Mouse (Mus musculus) kidney, adult 8-10 months (tissue): ENCODE results near the gene Rpl10.
A peak's percentile ranks its signal among the peaks of the same experiment; 100 is the strongest.

Experiments used
- DNase-seq, 2 experiments: peaks; one replicate each; pipeline ENCODE4 v3.0.0; 2022

Gene Rpl10

GRCm38 (mm10) chrX:74270062-74270901 lies at the start of gene Rpl10:
TSS of gene Rpl10 (plus strand) at chrX:74270812.
- peak; percentile 91 to 95 for DNase-seq

DNA sequence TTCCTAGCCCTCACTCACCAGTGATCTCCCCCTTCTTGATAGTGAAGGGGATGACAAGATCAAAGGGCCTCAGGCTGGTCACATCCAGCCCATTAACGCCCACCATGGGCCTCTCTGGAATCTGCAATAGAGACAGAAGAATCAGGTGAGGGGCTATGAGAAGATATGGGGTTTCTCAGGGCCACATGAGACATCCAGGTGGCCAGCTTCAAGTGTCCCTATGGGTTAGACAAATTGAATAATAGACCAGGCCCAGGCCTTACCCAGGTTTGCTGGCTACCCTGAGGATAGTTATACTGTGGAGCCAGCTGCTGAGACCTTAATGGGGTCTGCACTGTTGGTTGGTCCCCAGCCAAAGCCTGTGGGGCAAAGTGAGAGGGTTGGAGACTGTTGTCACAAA lies 40.6 kb upstream of the Rpl10 start:
- DNase-seq: no peak

DNA sequence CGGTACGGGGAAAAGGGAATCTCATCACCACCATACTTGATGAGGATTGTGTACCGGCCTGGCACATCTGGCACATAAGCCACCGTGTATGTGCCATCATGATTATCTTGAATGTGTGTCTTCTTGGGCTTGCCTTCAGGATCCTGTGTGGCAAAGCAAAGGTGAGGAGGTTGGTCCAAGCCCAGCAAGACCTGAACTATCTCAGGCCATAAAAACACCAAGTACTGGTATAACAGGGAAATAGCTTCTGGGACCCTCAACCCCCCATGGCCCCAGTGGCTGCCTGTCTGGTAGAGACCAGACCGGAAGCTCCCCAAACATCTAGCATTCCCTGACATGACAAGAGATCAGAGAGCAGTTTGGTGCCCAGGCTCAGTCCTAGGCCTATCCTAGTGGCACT lies 37.4 kb upstream of the Rpl10 start:
- DNase-seq: no peak

DNA sequence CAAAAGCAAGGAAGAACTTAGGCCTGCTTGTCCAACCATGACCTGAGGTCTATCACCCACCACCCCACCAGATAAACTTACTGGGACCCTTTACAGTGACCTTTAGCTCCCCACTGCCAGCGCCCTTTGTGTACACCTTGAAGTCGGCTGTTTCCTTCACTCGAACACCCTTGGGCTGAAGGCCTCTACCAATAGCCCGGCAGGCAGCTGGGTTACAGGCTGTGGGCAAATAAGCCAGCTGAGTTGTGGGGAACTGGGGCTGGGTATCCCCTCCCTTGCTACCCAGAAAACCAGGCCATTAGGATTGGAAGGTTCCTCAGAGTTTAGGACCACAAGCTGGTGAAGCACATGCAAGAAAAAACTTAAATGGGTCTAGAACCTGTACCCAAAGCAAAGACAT lies 30.3 kb upstream of the Rpl10 start:
- no peak for DNase-seq

DNA sequence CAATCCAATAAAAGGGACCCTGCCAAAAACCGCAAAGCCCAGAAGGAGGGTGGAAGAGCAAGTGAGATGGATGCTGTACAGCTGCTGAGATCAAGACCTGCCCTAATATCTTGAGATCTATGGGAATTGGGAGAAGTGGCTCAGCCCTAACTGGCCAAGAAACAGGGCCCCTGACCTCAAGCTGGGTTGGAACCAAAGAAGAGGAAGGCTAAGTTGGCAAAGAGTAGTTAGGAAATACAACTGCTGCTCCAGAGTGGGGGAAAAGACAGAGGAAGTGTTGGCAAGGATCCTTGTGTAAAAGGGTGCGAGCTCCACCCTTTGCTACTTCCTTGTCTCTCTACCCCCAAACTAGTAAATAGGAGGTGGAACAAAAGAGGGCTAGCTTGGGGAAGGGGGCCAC lies 27.2 kb upstream of the Rpl10 start:
- no peak for DNase-seq

- no peak for DNase-seq
Observed at GRCm38 (mm10) chrX:74243807-74244206, 26.8 kb upstream of the Rpl10 start.

GRCm38 (mm10) chrX:74244614-74245083 lies 26.0 kb upstream of the Rpl10 start:
- DNase-seq: peak; percentile 28 to 51

DNA sequence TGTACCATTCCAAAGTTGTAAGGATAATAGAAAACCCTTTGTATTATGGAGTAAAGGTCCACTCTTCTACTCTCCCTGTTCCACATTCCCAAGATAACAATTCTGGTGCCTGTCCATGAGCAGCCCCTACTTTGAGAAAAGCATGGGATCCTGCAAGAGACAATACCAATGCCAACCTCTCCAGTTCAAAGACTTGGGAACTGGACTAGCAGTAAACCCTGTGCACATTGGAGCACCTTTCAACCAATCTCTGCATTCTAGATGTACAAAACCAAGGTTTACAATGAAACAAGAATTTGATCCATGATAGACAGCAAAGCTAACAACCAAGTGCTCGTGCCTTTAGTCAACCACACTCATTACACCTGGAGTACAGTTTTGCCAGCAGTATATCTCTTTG lies 25.5 kb upstream of the Rpl10 start:
- DNase-seq: no peak

DNA sequence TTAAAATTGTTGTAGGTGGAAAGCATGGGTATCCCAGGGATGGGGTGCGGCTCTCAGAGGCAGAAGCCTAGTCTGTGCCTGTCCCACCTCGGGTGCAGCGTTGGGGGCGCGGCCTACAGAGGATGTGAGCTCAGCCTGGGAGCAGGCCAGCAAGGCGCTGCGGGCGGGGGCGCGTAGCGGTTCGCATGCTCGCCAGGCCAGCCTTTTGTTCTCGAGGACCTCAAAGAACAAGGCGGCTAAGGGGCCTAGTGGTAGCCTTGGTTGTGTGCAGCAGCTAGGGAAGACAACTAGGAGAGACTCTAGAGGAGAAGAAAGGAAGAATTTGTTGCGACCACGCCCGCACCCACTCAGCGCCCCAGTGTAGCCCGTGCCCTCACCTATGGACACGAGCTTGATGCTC lies 24.9 kb upstream of the Rpl10 start:
- peak; percentile 49 to 58 for DNase-seq

- peak; percentile 88 to 90 for DNase-seq
Observed at GRCm38 (mm10) chrX:74246213-74246681, 24.4 kb upstream of the Rpl10 start.

DNA sequence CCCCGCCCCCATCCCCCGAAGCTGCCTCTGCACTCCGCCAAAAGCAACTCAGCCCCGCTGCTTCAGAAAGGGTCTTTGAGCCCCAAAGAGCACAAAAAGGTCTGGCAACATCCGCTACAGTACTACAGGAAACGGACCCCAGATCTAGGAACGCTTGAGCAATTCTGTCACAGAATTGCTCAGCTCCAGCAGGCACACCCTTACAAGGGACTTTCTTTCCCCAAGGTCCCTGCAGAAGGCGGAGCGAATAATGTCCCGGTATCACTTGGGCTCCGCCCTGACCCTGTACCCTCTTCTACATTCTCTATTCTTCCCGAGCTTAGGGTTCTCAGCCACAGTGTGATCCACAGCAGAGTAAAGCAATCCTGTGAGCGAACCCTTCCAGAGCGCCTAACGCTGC lies 23.9 kb upstream of the Rpl10 start:
- peak; percentile 9 to 22 for DNase-seq

- peak; percentile 27 to 62 for DNase-seq
Observed at GRCm38 (mm10) chrX:74248651-74249050, 22.0 kb upstream of the Rpl10 start.

DNA sequence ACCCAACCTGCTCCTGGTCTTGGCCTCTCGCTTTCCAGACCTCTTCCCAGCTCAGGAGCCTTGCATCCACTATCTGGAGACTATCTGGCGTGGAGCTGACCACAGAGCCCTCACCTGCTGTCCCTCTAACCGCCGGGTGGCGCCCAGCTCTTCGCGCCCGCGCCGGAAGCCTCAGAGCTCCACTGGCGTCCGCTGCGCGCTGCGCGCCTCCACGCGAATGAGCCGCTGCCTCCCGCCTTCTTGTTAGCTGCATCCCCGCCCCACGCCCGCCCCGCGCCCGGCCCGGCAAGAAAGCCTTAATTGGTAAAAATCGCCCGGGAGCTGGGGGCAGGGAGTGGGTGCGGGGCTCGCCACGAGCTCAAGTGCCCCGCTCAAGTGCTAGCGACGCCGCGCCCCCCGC lies 21.0 kb upstream of the Rpl10 start, which contains the start of gene Flna:
Gene Flna, minus strand, starts transcription at position 206 of the 400 bp plus-strand sequence.
- DNase-seq: peak; percentile 30 to 65

GRCm38 (mm10) chrX:74254153-74254887 lies 16.3 kb upstream of the Rpl10 start, which contains the start of gene Emd:
TSS of gene Emd (plus strand) at chrX:74254687.
- DNase-seq: peak; percentile 92 to 94

GRCm38 (mm10) chrX:74254888-74255565 lies 15.6 kb upstream of the Rpl10 start:
- DNase-seq: no peak

DNA sequence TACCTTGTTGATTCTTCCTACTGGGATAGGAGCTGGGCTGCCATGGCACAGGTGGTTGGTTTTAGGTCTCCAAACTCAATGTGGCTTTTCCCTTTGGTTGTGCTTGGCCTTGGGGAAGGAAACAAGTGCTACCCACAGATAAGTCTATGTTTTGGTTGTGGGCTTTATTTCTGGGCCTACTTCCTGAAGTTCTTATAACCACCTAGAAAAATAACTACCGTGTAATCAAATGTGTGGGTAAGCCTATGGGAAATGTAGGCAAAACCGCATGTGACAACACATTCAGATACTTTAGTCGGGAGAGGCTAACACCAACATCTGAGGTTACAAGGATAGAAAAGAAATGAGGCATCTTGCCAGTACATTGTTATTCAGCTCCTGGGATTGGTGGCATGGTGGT lies 12.9 kb upstream of the Rpl10 start:
- no peak for DNase-seq

GRCm38 (mm10) chrX:74269736-74270061 lies 913 bp upstream of the Rpl10 start:
- no peak for DNase-seq

DNA sequence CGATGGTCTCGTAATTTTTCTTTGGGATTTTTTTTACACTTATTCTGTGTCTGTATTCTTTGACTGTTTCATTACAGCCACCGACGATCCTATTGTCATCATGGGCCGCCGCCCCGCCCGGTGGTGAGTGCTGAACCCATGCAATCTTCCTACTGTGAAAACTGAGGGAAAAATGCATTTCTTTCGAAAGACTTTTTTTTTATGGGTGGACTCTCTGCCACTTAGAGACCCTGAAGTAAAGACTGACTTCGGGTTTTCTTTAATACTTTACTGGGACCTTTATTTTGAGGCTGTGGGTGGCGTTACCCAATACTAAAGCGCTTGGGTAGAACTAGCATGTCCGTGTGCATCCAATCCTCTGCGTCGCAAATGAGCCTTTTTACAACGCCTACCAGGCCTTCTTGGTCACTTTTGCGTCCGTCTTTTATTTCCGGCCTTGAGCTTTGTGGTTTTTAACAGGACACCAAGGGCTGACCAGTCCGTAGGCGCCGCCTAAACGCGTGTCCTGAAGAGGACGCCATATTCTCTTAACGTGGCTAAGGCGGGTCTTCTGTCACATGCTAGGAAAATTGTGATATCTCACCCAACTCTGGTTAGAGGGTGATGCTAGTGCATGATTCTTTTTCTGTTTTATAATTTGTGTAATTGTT lies 415 bp downstream of the Rpl10 start:
- peak in 1 of 2 experiments; percentile 26 for DNase-seq

DNA sequence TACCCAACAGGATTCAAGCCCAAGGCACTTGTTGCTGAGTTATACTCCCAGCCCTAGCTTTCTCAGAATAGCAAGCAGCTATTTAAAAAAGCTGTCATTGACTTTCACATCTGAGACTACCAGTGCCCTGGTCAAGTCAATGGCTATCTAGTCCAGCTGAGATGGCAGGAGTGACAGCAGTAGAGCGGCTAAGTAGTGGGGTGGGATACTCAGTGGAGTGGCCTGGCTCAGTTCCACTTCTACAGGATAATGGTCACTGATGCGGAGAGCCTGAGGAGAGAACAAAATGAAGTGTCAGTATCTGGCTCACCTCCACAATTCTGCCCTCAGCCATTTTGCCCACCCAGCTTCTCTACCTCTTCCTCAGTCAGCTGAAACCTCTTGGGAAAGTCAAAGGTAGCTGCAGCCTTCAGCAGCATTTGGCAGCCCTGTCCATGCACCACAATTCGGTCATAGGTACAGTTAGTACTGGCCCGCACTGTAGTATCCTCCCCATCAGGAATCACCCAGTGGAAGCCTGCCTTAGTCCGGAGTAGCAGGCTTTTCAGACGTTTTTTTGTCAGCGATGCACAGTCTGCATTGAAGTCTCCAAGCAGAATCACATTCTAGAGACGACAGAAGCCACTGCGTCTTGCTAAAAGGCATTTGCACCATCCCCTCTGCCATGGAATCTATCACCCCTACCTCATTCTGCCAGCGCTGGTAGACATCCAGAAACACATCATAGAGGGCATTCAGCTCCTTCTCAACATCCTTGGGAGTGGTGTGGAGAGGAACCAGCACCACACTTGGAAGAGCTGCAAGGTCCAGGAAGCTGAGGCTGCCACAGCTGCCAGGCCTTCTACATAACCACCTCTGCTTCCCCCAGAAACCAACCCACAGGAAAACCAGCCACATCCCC lies 3.1 kb downstream of the Rpl10 start:
- no peak for DNase-seq

DNA sequence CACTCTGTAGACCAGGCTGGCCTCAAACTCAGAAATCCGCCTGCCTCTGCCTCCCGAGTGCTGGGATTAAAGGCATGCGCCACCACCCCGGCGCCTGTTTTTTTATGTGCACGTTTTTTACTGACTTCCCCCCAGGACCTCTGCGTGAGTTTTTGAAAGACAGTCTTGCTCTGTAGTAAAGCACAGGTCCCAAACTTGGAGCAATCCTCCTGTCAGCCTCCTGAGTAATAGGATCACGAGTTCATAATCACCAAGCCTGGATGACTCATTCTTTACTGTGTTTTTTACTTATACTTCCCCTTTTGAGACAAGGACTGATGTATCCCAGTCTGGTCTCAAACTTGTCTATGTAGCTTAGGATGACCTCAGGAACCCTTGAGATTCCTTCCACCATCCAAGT lies 7.3 kb downstream of the Rpl10 start:
- DNase-seq: no peak

- no peak for DNase-seq
Observed at GRCm38 (mm10) chrX:74281041-74281731, 10.6 kb downstream of the Rpl10 start.
